Mouse (Mus musculus): ENCODE measurements around the gene Mpzl3. TPM values are rescaled to one million over a fixed set of nuclear protein-coding genes. Genes with fewer than 3 reads are reported as not detected.
"Not testable (repeated sequence)": the region's sequence is repeated elsewhere in the genome, so short reads cannot be mapped to it uniquely, and the experiment has no call there.

Gene Mpzl3
- 1 to 10 TPM; 6.6 to 6.9 TPM for total RNA-seq (2021)

DNA sequence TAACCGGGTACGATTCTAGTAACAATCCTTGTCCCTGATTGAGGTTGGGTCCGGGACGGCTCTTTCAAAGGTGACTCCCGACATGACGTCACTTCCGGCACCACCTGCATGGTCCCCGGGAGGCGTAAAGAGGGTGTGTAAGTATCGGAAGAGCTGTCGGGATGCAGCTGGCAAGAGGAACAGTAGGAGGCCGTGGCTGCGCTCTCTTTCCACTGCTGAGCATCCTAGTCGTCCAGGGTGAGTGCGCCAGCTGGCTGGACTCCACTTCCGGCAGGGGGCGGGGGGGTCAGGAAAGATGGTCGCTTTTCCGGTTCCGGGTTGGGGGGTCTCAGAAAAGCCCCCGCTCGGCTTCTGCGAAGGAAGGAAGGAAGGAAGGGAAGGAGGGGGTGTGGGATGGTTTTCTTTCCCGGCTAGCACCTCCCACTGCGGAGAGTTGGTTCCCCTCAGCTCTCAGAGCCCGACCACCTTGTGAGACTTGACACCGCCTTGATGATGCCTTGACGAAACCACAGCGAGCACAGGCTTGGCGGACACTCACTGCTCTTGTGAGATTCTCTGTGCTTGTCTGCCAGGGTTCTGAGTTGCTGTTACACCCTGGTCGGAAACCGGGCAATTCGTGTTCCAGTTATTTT, at the start of gene Mpzl3:
TSS of gene Mpzl3 (plus strand) at position 105 of the 632 bp plus-strand sequence.
- peak; percentile 82 to 84 for DNase-seq

DNA sequence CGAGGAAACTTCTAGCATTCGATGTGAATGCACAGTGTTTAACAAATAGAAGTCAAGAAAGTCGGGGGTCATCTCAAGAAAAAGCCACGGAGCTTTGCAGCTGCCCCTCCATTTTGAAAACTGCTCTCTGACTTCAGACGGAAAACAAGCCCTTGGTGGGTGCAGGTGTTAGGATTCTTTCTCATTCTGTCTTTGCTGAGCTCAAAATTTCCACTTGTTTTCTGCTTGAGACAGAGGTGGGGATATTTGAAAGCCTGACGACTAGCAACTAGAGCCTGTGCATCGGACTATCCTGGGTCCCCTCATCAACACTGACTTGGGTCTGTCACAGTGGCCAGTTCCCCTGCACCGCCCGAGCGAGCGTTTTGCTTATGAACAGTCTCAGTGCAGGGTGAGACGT, 47.6 kb upstream of the Mpzl3 start:
- DNase-seq: no peak

DNA sequence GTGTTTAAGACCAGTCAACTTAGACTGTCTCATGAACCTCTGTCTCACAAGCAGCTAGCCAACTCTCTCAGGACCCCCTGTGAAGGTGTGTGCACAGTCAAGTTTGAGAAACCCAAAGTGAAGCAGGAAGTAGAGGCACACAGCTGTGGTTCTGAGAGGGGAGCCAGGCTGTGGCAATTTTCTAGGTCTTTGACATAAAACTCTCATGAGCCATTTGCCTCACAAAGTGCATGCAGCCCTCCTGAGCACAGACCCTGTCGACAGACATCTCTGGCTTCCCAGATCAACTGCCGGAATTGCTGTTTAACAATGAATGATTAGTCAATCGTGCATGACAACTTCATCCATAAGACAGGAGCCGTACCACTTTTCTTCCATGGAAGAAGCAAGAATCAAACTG, 46.6 kb upstream of the Mpzl3 start:
- DNase-seq: no peak

DNA sequence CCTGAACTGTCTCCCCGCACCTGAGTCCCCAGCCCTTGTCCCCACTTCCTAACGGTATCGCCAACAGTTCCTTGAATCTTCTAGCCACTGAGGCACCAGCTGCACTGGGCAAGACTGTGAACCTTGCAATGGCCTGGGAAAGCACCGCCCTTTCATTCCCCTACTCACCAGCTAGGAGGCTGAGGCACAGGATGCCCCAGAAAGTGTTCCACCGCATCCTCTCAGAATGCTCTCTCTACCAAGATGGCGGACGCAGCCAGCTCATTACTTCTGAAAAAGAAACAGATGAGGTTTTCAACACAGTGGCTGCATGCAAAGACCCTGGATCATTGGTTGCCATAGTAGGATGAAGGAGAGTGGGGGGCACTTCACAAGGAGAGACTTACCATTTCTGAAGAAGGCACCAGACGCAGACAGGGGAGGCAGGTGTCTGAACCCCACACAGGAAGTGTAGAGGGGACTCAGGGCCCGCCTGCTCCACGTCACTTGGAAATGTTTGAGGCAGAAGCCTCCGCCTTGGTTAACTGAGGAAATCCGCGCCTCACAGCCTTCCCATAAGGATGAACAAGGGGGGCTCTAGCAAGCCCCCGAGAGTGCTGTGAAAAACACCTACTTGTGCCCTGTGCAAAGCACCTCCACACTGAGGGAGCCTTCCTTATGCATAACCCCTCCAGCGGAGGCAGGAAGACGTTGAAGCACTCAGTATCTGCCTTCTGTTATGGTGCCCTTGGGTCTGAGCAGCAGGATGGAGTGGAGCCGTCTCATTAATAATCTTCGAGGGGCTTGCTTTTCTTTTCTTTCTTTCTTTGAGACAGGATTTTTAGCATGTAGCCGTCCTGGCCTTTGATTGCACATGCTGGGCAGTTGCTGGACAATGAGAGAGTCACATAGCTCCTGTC, 45.6 kb upstream of the Mpzl3 start, which contains the start of gene Cd3e:
TSS of gene Cd3e (minus strand) at position 448 of the 899 bp plus-strand sequence.
- no peak for DNase-seq

DNA sequence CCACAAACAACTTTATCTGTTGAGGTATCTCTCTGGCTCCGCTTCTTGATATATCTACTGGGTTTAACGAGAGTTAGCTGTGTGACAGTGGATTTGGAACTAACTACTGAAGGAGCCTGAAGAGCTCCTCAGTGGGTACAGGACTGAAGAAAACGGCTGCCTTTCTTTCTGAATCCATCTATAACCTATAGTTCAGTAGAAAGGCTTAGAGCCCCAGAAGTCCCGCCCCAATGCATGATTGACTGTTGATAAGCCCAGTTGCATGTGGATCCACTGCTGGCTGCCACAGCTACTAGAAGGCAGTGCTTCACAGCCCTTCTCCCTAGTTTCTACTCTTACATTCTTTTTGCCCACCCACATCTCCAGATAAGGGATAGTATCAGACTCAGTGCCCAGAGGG, 44.5 kb upstream of the Mpzl3 start:
- DNase-seq: no peak

DNA sequence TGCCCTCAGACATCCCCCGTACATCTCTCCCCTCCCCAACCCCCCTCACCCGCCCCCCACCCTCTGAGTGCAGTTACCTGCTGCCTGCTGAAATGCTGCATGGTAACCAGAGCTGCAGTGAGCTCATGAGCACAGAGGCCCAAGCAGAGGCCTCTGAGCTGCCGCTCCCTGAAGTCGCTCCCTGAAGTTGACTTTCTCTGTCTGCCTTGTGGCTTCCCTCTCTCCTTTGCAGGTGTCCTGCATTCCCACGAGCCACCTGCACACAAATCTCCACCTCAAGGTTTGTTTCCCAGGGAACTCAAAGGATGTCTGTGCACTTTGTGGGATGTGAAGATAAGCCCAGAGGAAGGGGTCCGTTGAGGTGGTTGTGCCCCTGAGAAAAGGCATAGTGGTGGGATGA, 43.7 kb upstream of the Mpzl3 start:
- no peak for DNase-seq

DNA sequence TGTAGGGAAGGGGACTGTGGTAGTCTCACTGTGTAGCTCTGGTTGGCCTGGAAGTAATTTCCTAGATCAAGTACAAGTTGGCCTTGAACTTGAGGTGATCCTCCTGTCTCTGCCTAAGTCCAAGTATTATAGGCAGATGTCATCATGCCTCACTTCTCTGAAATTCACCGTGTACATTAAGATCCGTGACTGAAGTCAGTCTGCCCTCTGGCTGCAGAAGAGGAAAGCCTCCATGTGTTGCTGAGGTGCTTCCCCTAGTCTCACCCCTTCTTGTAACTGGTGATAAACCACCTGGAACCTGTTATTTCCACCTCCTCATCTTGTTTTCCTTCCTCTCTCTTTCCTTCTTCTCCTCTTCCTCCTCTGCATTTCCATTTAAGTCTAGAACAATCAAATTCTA, 40.1 kb upstream of the Mpzl3 start:
- no peak for DNase-seq

DNA sequence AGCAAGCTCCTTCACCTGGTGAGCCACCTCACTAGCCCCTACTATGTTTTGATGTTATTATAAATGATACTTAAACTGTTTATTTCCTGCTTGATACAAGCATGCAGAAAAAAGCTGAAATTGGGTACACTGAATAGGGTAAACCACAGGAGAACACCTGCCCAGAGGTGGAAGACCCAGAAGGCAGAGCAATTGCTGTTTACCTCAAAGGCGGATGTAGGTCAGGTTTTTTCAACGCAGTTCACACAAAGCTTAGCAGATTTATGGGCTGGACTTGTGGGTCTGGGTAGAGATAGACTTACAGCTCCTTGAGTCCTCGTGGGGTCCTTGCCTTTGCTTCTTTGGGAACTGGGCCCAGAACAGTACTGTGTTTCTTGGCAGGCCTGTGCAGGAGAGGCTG, 39.1 kb upstream of the Mpzl3 start:
- DNase-seq: no peak

DNA sequence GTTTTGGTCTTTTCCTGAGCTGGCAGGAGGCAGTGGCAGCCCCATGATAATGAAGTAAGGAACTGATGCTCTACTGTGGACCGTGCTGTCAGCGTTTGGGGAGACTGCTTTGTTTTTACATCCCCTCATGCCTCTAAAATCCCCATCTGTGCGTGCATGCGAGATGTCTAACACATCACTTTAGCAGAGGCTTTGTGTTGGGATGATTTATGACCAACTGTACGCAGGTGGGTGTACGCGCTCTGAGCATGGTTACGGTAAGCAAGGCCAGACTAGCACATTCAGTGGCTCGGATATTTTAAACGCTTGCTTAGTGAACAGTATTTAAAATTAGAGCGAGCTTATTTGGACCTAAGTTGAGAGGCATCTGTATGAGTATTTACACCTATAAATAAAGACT, 37.0 kb upstream of the Mpzl3 start:
- no peak for DNase-seq

DNA sequence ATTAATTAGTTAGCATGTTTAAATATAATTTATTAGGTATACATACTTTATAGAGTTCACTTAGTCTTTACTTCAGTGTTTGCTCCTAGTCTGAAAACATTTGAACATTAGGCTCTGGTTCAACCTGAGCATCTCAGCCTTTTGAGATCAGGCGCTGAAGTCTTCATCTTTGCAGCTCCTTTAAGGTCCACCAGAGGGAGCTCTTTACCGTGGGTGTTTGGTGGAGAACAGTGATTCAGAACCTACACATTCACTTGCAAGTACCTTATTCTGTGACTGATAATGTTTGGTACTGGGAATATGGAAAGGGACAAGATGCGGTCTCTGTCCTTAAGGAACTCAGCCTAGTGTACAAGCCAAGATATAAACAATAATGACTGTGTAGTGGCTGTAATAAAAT, 32.2 kb upstream of the Mpzl3 start:
- DNase-seq: peak in 1 of 2 experiments; percentile 25

DNA sequence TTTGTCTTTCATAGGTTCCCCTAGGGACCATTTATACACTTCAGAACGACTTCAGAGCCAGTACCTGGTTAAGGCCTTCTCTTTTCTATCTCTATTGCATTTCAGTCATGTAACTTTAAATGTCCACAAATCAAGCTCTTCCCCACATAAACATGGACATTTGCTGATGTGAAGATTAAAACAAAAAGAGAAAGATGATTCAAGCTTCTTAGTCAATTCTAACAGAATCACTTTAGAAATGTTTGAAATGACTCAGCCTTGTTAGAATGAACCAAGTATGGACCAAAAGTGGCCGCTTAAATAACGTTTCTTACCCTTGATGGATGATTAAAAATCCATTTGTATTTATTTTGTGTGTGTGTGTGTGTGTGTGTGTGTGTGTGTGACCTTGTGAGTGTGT, 31.3 kb upstream of the Mpzl3 start:
- DNase-seq: no peak

DNA sequence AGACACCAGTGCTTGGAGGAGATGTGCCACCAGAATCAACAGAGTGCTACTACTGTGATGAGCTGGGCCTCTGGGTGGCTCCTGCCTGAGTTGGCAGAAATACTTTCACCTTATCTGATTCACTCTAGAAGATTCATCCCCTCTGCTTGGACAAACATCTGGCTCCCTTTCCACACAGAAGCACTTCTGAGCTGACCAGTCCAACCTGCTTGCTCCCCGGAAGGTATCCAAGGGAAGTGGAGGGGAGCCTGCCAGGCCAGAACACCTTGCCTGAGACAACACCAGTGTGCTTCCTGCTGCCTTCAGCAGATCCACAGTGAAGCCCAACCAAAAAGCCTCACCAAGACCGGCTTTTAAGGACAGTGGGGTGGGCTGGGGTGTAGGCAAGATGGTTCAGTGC, 30.8 kb upstream of the Mpzl3 start:
- DNase-seq: no peak

DNA sequence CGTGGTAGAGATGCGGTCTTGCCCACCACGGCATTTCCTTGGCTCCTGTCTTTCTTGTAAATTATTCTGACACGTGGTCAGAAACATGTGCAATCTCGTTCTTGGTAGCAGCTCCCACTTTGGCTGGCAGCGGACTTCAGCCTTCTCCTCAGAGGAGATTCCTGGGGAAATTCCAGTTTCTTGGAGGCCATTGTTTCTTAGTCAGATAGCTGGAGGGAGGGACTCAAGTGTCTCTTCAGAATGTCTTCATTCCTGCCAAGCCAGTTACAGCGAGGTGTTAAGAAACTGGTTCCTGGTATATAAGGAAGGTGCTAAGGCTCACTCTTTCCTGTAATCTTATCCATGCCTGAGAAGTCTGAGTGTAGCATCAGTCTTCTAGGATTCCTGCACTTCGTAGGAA, 27.6 kb upstream of the Mpzl3 start:
- DNase-seq: no peak

DNA sequence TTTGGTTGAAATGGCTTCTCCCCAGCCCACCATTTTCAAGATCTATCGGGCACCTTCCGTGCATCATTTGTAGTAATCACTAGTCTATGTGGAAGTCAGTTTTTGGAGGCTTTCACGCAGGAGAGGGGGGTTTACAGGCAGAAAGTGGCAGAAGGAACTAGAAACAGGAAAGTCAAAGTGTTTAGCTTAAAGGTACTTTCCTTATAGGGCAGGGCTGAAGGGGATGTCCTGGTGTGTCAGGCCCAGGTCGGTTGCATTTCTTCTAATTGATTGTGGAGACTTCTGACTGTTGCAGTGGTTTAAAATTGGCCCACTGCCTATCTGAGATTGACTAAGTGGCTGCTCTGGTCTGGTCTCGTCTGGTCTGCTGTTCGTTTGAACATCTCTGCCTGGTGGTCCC, 24.6 kb upstream of the Mpzl3 start:
- no peak for DNase-seq

DNA sequence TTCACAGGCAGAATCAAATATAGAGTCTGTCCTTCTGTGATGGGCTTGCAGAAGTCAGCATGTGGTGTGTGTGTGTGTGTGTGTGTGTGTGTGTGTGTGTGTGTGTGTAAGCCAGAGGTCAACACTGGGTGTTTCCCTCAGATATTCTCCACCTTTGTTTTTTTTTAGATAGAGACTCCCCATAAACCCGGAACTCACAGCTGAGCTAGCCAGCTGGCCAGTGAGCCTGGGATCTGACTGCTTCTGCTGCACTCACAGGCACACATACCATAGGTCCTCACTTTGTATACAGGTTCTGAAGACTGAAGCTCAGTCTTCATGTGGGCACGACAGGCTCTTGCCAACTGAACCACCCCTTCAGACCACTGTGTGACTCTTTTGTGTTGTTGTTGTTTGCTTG, 22.7 kb upstream of the Mpzl3 start:
- no peak for DNase-seq

DNA sequence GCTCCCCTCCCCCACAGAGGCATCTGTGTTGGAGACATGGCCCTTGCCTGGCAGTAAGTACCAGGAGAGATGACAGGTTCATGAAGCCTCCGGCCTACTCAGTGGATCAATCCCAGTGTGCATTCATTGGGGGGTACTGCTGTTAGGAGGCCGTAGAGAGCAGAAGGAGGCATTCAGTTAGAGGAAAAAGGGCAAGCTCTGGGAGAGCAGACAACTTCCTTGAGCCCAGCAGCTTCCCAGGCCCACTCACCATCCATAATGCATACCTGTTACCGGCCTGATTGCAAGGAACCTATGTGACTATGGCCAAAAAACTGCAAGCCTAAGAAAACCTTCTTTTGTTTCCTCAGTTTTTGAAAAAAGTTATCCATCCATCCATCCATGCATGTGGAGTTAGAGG, 20.5 kb upstream of the Mpzl3 start:
- no peak for DNase-seq

DNA sequence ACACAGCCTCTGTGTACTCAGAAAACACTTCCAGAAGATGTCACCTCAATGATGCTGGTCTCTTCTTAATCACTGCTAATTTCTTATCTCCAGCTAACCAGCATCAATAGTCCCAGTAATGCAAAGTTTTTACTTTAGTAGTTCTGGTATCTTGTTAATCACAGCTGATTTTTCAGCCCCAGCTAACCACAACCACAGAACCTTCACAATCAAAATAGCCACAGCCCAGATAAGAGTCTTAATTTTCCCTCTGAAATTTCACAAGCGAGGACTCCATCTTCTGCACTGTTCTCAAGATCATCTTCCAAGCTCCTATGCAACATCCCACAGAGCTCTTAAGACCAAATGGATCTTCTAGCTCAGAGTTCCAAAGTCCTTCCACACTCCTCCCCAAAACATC, 17.2 kb upstream of the Mpzl3 start:
- not testable (repeated sequence) for DNase-seq

DNA sequence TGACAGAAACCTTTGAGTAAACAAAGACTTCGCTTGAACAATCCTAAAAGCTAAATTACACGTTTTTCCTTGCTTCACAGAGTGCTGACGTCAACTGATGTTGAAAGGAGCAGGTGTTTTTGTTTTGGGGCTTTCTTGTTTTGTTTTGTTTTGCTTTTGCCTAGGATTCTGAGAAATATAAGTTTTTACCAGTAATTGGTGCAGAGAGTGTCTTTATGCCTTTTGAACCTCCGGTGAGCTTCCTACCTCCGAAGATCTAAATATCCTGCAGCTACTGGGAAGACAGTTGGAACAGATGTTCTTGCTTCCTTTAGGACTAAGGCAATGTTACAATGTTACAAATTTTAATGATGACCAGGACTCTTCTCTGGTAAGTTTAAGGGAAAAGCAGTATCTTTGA, 15.5 kb upstream of the Mpzl3 start, which contains the start of gene Mpzl2:
TSS of gene Mpzl2 (plus strand) at position 301 of the 400 bp plus-strand sequence.
- no peak for DNase-seq

DNA sequence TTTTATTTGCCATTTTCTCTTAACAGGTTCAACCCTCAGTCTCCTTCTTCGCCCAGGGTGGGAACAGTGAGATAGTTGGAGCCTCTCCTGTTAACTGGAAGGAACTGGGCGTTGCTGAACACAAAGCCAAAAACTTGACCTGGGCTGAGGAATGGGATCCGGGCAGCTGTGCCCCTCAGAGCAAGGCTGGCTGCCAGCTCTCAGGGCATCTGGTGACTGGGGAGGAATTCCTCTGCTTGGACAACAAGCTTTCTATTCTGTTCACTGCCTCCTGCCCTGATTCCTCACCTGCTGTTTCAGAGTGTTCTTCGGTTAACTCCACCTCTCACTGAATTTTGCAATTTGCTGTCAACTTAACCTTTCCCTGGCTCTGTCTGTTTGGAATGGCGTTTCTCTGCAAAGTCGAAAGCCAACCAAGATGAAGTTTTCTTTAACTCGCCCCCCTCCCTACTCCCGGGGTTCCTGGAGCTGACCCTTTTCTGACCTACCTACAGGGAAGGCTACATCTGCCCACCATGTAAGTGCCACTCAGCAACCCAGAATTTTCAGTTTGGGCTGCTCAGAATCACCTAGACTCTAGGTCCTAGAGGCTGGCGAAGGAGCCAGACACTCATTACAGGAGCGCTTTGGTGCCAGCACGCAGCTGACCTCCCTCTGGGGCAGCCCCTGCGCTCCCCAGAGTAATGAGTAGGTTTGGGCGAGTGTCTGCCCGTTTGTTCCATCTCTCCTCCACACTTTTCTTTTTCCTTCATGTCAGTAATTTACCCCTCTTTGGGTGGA, 14.7 kb upstream of the Mpzl3 start:
- no peak for DNase-seq

DNA sequence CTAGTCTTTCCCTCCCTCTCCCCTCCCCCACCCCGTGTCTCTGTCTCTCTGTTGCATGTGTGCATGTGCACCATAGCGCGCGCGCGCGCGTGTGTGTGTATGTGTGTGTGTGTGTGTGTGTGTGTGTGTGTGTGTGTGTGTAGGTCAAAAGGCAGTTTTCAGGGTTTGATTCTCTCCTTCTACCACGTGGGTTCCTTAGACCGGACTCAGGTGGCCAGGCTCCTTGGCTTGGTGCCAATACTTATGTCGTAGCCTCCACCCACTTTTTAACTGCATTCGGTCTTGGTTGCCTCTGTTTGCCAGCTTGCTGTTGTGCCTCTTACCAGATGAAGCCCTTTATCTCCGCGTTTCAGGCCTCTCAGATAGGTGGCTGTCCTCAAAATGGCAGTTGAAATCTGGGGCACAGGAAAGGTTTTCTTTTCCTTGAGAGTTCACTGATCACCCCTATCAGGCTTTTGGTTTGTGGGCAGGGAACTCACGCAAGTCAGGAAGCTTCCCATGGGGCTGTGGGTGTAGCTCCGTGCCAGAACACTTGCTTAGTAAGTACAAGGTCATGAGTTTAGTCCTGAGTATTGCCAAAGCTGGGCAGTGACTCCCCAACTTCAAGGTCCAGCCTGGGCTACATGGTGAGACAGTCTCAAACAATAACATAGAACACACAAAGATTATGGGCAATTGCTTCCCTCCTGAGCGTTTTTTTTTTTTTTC, 13.7 kb upstream of the Mpzl3 start:
- no peak for DNase-seq

DNA sequence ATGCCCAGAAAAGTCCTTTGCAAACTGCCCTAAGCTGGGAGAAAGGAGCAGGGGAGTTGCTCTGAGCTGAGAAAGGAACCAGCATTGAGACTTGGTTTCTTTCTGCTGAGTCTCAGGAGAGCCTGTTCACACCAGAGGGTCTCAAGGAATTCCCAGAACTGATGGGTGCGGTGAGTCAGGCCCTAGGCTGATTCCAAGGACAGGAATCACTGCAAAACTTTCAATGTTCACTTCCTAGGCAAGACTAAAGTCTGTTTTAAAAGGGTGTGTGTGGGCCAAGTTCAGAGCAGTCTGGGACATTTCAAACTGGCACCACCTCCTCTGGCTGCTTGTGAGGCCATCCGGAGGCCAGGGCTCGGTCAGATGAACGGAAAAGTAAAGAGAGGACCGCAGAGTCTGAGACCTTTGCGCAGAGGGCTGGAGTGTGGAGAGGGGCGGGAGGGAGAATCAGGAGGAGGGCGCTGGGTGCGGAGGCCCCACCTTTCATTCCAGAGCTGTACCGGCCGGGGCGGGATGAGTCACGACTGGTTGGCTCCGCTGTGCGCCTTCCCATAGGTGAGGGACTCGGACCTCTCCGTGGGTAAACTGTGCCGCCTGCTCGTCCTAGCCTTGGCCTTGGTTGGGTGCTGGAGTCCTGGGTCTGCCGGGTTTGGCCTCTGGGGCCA, 12.8 kb upstream of the Mpzl3 start:
- DNase-seq: no peak

DNA sequence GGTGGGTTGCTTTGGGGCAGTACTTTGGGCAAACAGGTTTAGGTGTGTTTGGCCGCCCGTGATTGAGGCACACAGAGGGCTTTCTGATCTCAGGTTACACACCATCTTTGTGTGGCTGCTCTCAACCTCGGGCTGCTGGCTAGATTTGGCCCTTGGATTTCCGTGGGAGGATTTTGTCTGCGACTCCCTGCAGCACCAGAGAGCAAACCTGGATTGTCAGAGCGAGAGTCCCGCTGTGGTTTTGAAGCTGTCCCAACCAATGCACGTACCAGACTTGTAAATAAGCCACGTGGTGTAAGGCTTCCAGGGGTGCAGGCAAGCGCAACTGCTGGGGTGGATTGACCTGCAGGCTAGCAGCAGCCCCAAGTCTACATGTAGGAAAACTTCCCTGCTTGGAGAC, 12.0 kb upstream of the Mpzl3 start:
- no peak for DNase-seq

All from layer of hippocampus, postnatal 36 days (tissue).